Mouse (Mus musculus): ENCODE data around the gene Tdp2. TPM values are rescaled to one million over a fixed set of nuclear protein-coding genes. Genes with fewer than 3 reads are reported as not detected.

The Tdp2 gene
- polyA plus RNA-seq, 1 experiment from 2014 or later: 55.4 TPM

DNA sequence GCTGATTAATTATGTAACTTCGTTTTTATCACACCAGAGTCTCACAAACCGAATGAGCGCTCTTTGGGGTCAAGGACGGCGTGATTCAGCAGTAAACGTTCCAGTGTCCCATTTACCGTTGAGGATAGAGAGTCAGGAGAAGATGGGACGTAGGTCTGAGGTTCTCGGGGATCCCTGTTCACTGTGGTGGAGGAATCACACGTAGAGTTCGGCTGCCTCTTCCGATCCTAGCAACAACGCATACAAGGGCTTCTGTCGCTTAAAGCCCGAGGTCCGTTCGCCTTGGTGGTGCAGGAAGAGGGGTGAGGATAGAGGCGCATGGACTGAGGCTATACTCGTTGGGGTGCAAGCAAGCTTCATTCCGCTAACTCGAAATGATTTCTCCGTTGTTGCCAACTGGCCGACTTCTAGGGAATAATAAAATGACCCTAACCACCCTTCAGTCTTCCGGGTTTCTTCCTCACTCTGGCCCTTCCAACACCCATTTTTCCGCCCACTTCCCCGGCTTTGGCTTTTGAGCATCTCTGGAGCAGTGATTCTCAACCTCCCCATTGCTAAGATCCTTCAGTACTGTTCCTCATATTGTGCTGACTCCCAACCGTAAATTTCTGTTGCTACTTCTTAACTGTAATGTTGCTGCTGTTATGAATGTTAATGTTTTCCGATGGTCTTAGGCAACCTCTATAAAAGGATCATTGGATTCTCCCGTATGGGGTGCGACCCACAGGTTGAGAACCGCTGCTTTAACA, 31.4 kb upstream of the Tdp2 start:
- peak; percentile 51 for DNase-seq (ENCODE audit: low spot score)
- ATAC-seq (replicated peaks; ENCODE audit: low FRiP score): peak; percentile 15
- Histone ChIP-seq H3K36me3 (ENCODE audit: control insufficient read depth, insufficient read depth, low read length) (0 out of 2 replicates have a peak, but pooled peaks cover 2% of the 10 kb centered on the region), H3K27me3 (replicated peaks; ENCODE audit: control insufficient read depth, insufficient read depth, low read length) (no peaks in the 10 kb centered on the region), H3K27ac (ENCODE audit: low read depth, low read length) (peak overlapping the region; percentile 90), H3K9ac (ENCODE audit: low read depth, low read length) (peak overlapping the region; percentile 73), H3K4me3 (ENCODE audit: low read depth, low read length) (peak overlapping the region; percentile 95), H3K4me1 (replicated peaks; ENCODE audit: control insufficient read depth, insufficient read depth, low read length) (peaks cover 15% of the 10 kb centered on the region), H3K4me2 (peak overlapping the region; percentile 96), H3K9me3 (ENCODE audit: control insufficient read depth, low read length) (no peaks in the 10 kb centered on the region)
- WGBS: under 1% methylated on average over 31 of the region's 31 CpGs

DNA sequence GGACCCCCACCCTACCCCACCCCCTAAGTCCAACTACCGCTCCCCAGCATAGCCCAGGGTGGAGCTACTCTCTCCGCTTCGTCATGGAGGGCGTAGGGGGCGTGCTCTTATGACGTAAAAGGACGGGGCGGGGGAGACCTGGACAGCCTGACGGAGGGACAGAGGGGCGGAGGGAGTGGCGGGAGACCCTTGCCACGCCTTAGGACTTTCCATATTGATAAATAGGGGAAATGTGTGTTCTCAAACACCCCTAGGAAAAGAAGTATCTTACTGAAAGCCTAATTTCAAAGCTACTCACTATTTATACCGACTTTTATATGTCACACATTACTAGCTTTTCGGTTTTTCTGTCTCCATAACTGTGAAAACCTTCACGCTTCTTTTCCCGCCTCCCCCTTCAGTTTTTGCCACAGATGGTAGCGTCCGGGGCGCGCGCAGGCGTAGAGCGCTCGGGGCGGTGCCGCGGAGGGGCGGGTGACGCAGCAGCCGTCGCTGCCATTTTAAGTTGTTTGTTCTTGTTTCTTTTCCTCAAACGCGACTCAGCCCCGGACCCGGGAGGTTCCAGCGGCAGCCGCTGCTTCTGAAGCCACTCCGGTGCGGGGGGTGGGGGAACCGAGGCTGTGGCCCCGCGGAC, 30.7 kb upstream of the Tdp2 start:
- peaks cover 7% of the 10 kb centered on the region for H3K36me3 ChIP-seq (ENCODE audit: control insufficient read depth, insufficient read depth, low read length)
- ATAC-seq (replicated peaks; ENCODE audit: low FRiP score) (peak; percentile 96), DNase-seq (ENCODE audit: low spot score) (peak; percentile 97)
- peak overlapping the region; percentile 95 for H3K4me3 ChIP-seq (ENCODE audit: low read depth, low read length)
- H3K9me3 ChIP-seq (ENCODE audit: control insufficient read depth, low read length): no peaks in the 10 kb centered on the region
- H3K27me3 ChIP-seq (replicated peaks; ENCODE audit: control insufficient read depth, insufficient read depth, low read length): no peaks in the 10 kb centered on the region
- H3K27ac ChIP-seq (ENCODE audit: low read depth, low read length): peak overlapping the region; percentile 97
- peaks cover 15% of the 10 kb centered on the region for H3K4me1 ChIP-seq (replicated peaks; ENCODE audit: control insufficient read depth, insufficient read depth, low read length)
- peak overlapping the region; percentile 96 for H3K4me2 ChIP-seq
- H3K9ac ChIP-seq (ENCODE audit: low read depth, low read length): peak overlapping the region; percentile 99
- WGBS: under 1% methylated on average over 42 of the region's 42 CpGs

DNA sequence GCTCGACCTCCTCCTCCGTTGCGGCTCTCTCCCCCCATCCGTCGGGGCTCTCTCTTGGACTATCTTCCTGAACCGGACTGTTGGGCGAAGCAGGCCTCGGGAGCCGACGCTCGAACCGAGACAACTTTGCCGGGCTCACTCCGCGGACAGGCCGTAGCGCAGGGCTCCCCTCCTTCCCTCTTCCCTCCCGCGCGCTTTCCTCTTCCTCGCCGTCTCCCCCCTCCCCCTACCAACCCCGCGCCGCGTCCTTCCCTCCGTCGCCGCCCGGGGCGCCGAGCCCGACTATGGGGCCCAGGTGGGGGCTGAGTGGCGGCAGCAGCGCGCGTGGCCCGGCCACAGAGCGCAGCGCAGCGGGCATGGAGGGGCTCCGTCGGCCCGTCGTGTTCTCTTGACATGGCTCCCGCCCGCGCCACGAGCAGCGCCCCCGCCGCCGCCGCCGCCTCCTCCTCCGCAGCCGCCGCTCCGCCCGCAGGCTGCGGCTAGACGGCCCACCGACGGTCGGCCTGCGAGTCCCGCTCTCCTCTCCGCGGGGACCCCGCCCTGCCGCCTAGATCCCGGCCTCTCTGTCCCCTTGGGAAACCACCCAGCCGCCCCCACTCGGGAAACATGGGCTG, 30.1 kb upstream of the Tdp2 start, which contains the start of gene BC005537:
Gene BC005537, plus strand, starts transcription at position 350 of the 614 bp plus-strand sequence.
- peak within 1 kb of the TSS; percentile 96 for H3K4me2 ChIP-seq
- peaks cover 8% of the 10 kb centered on the region for H3K36me3 ChIP-seq (ENCODE audit: control insufficient read depth, insufficient read depth, low read length)
- DNase-seq (ENCODE audit: low spot score): no peak
- peak; percentile 30 for ATAC-seq (replicated peaks; ENCODE audit: low FRiP score)
- H3K27ac ChIP-seq (ENCODE audit: low read depth, low read length): peak within 1 kb of the TSS; percentile 97
- peak within 1 kb of the TSS; percentile 99 for H3K9ac ChIP-seq (ENCODE audit: low read depth, low read length)
- H3K4me1 ChIP-seq (replicated peaks; ENCODE audit: control insufficient read depth, insufficient read depth, low read length): peaks cover 15% of the 10 kb centered on the region
- H3K27me3 ChIP-seq (replicated peaks; ENCODE audit: control insufficient read depth, insufficient read depth, low read length): no peaks in the 10 kb centered on the region
- no peaks in the 10 kb centered on the region for H3K9me3 ChIP-seq (ENCODE audit: control insufficient read depth, low read length)
- under 1% methylated on average over 45 of the region's 74 CpGs for WGBS
- H3K4me3 ChIP-seq (ENCODE audit: low read depth, low read length): peak within 1 kb of the TSS; percentile 95

DNA sequence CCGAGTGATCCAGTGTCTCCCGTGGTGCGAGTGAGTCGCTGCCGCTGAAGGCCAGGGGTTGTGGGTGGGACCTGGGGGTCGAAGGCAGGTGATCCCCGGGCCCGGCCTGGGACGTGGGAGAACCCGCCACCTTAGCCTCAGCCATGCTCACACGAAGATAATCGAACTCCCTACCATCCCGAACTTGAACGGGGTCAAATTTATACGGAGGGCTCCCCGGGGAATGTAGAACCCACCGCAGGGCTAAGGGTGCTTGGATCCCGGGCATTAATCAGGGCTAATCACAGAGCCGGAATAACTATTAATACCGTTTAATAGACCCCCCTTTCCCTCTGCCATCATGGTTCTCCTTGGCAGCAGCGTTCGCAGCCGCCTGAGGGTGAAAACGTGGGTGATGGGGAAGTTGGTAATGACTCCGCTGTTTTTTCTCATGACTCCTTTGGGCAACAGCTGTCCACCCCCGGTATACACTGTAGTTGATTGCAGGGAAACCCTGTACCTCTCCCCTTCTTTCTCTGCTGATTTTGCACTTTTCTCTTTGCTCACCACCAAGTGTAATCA, 29.3 kb upstream of the Tdp2 start:
- Histone ChIP-seq H3K4me1 (replicated peaks; ENCODE audit: control insufficient read depth, insufficient read depth, low read length) (peaks cover 15% of the 10 kb centered on the region), H3K27ac (ENCODE audit: low read depth, low read length) (peak overlapping the region; percentile 97), H3K9me3 (ENCODE audit: control insufficient read depth, low read length) (no peaks in the 10 kb centered on the region), H3K36me3 (ENCODE audit: control insufficient read depth, insufficient read depth, low read length) (peaks cover 13% of the 10 kb centered on the region), H3K9ac (ENCODE audit: low read depth, low read length) (peak overlapping the region; percentile 99), H3K27me3 (replicated peaks; ENCODE audit: control insufficient read depth, insufficient read depth, low read length) (no peaks in the 10 kb centered on the region), H3K4me3 (ENCODE audit: low read depth, low read length) (peak overlapping the region; percentile 95), H3K4me2 (peak overlapping the region; percentile 96)
- DNase-seq (ENCODE audit: low spot score) (peak; percentile 54), ATAC-seq (replicated peaks; ENCODE audit: low FRiP score) (no peak)
- under 1% methylated on average over 26 of the region's 26 CpGs for WGBS

DNA sequence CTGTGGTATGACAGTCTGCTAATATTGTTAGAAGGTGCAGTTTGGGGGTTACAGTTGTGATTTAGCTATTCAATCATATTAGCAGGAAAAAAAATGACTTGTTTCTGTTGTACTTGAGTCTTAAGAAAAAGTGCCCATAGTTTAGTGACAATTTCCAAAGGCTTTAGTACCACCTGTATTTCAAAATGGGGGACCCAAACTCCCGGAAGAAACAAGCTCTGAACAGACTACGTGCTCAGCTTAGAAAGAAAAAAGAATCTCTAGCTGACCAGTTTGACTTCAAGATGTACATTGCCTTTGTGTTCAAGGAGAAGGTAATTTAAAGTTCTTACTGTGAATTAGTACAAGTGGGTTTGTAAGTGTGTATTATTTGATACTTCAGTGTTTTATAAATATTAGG, 28.3 kb upstream of the Tdp2 start:
- Histone ChIP-seq H3K9ac (ENCODE audit: low read depth, low read length) (peak overlapping the region; percentile 99), H3K4me1 (replicated peaks; ENCODE audit: control insufficient read depth, insufficient read depth, low read length) (peaks cover 15% of the 10 kb centered on the region), H3K27me3 (replicated peaks; ENCODE audit: control insufficient read depth, insufficient read depth, low read length) (no peaks in the 10 kb centered on the region), H3K9me3 (ENCODE audit: control insufficient read depth, low read length) (no peaks in the 10 kb centered on the region), H3K36me3 (ENCODE audit: control insufficient read depth, insufficient read depth, low read length) (peaks cover 15% of the 10 kb centered on the region), H3K4me3 (ENCODE audit: low read depth, low read length) (peak overlapping the region; percentile 95), H3K4me2 (peak overlapping the region; percentile 96), H3K27ac (ENCODE audit: low read depth, low read length) (no peak overlapping the region)
- DNase-seq (ENCODE audit: low spot score) (no peak), ATAC-seq (replicated peaks; ENCODE audit: low FRiP score) (no peak)
- WGBS: 33% methylated on average over 2 of the region's 2 CpGs

DNA sequence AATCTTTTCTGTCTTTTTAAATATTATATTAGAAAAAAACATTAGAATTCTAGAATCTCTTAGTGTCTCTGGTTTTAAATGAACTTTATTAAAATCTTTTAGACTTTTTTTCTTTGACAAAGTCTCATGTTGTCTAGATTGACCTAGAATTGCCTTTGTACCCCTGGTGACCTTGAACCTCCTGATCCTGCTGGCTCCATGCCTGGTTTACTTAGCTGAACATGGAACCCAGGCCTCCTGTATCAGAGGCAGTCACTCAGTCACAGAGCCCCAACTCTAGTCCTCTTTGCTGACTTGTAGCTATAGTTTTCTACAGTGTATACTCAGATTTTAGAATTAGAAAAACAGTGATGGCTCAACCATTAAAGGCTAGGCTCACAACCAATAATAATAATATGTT, 25.4 kb upstream of the Tdp2 start:
- Histone ChIP-seq H3K27me3 (replicated peaks; ENCODE audit: control insufficient read depth, insufficient read depth, low read length) (no peaks in the 10 kb centered on the region), H3K27ac (ENCODE audit: low read depth, low read length) (no peak overlapping the region), H3K9ac (ENCODE audit: low read depth, low read length) (no peak overlapping the region), H3K4me1 (replicated peaks; ENCODE audit: control insufficient read depth, insufficient read depth, low read length) (peaks cover 11% of the 10 kb centered on the region), H3K36me3 (ENCODE audit: control insufficient read depth, insufficient read depth, low read length) (peaks cover 33% of the 10 kb centered on the region), H3K4me2 (no peak overlapping the region), H3K9me3 (ENCODE audit: control insufficient read depth, low read length) (no peaks in the 10 kb centered on the region), H3K4me3 (ENCODE audit: low read depth, low read length) (no peak overlapping the region)
- DNase-seq (ENCODE audit: low spot score): no peak
- no peak for ATAC-seq (replicated peaks; ENCODE audit: low FRiP score)

DNA sequence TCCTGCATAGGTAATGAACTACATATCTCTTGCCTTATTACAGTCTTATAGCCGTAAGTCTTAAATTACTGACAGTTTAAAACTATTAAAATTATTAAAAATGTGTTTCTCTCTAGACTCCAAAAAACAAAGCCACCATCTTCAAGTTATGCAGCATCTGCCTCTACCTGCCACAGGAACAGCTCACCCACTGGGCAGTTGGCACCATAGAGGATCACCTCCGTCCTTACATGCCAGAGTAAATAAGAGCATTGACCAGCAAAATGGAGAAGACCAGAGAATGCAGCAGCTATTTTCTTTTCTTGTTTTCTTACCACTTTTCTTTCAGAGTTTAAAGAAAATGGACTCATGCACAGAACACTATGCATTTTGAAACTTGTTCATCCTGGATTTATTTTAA, 19.0 kb upstream of the Tdp2 start:
- WGBS: 94% methylated on average over 2 of the region's 2 CpGs
- Histone ChIP-seq H3K4me3 (ENCODE audit: low read depth, low read length) (no peak overlapping the region), H3K27ac (ENCODE audit: low read depth, low read length) (no peak overlapping the region), H3K4me1 (replicated peaks; ENCODE audit: control insufficient read depth, insufficient read depth, low read length) (no peaks in the 10 kb centered on the region), H3K36me3 (ENCODE audit: control insufficient read depth, insufficient read depth, low read length) (peaks cover 38% of the 10 kb centered on the region), H3K9me3 (ENCODE audit: control insufficient read depth, low read length) (no peaks in the 10 kb centered on the region), H3K9ac (ENCODE audit: low read depth, low read length) (no peak overlapping the region), H3K4me2 (no peak overlapping the region), H3K27me3 (replicated peaks; ENCODE audit: control insufficient read depth, insufficient read depth, low read length) (no peaks in the 10 kb centered on the region)
- no peak for DNase-seq (ENCODE audit: low spot score)
- ATAC-seq (replicated peaks; ENCODE audit: low FRiP score): no peak

DNA sequence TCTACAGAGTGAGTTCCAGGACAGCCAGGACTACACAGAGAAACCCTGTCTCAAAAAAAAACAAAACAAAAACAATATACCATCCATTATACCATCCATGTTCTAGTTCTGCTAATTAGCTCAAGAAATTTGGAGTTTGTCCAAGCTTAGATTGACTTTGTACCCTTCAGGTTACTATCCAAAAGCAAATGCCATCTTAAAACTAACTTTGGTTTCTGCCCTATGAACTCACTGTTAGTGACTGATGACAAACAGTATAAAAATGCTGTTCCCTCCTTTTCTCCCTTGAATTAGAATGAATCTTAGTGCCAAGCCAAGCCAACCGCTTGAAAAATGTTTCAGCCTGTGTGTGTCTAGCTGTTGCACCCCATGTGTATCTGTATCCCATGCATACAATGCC, 16.9 kb upstream of the Tdp2 start:
- H3K9me3 ChIP-seq (ENCODE audit: control insufficient read depth, low read length): no peaks in the 10 kb centered on the region
- H3K4me2 ChIP-seq: no peak overlapping the region
- H3K4me1 ChIP-seq (replicated peaks; ENCODE audit: control insufficient read depth, insufficient read depth, low read length): no peaks in the 10 kb centered on the region
- DNase-seq (ENCODE audit: low spot score): no peak
- no peak for ATAC-seq (replicated peaks; ENCODE audit: low FRiP score)
- peaks cover 30% of the 10 kb centered on the region for H3K36me3 ChIP-seq (ENCODE audit: control insufficient read depth, insufficient read depth, low read length)
- no peaks in the 10 kb centered on the region for H3K27me3 ChIP-seq (replicated peaks; ENCODE audit: control insufficient read depth, insufficient read depth, low read length)
- H3K9ac ChIP-seq (ENCODE audit: low read depth, low read length): no peak overlapping the region
- WGBS: 88% methylated on average over 1 of the region's 1 CpGs
- no peak overlapping the region for H3K27ac ChIP-seq (ENCODE audit: low read depth, low read length)
- no peak overlapping the region for H3K4me3 ChIP-seq (ENCODE audit: low read depth, low read length)
